Mouse (Mus musculus): ENCODE results near the gene Dlg1. TPM values are rescaled to one million over a fixed set of nuclear protein-coding genes. Genes with fewer than 3 reads are reported as not detected.

Gene Dlg1
- polyA plus RNA-seq, 1 experiment: 109 TPM

- H3K4me1 ChIP-seq (ENCODE audit: control insufficient read depth, insufficient read depth, low read length): peaks cover 9% of the 10 kb centered on the region
- no peak for TF ChIP-seq CTCF (IDR thresholded peaks at IDR 0.05; ENCODE audit: extremely low read depth, insufficient read depth, low read length)
- no peak for TF ChIP-seq POLR2A (IDR thresholded peaks at IDR 0.05; ENCODE audit: extremely low read depth, insufficient read depth, low read length)
- H3K4me3 ChIP-seq (ENCODE audit: insufficient read depth, low read length): no peak overlapping the region
- H3K27ac ChIP-seq (ENCODE audit: insufficient read depth, low read length): peak overlapping the region; percentile 52
These were observed 217.1 kb downstream of the Dlg1 start for GRCm38 (mm10) chr16:31880146-31880840.

DNA sequence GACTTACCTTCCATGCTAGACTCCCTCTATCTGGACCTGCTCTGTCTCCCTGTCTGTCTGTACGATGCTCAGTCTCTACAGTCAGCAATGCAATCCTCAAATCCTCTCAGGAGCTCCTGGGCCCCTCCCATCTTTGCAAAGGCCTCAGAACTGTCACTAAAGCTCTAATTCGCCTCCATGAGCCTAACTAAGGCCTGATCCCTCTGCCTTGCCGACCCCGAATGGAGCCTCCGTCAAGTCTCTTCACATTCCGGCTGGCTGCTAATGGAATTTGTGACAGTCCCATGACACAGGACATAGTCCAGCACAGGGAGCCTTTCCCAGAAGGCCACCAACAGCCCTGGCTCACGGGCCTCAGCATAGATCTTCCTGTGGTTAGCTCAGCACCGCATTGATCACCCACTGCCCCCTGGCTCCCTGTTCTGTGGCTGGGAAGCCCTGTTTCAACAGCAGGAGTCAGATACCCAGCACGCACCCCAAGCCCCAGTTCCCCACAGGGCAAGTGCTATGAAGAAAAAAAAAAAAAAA is 219.2 kb downstream of the Dlg1 start:
- Histone ChIP-seq H3K4me1 (ENCODE audit: control insufficient read depth, insufficient read depth, low read length) (peaks cover 4% of the 10 kb centered on the region), H3K4me3 (ENCODE audit: insufficient read depth, low read length) (no peak overlapping the region), H3K27ac (ENCODE audit: insufficient read depth, low read length) (peak overlapping the region; percentile 52)
- no peak for TF ChIP-seq CTCF (IDR thresholded peaks at IDR 0.05; ENCODE audit: extremely low read depth, insufficient read depth, low read length)
- TF ChIP-seq POLR2A (IDR thresholded peaks at IDR 0.05; ENCODE audit: extremely low read depth, insufficient read depth, low read length): no peak

DNA sequence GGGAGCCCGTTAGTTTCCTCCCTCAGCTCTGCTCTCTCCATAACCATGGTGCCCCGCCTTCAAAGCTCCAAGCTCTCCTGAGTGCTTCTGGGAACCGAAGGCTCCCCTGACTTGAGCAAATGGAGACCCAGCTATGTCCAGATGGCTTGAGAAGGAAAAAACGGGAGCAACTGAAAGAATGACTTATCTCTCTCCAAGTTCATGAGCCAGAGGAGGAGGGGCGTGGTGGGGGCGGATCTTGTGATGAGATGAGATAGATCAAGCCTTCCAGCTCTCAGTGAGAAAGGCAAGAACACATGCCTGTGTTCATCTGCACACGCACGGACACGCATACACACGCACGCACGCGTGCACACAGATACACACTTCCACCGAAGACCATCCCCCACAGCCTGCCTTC is 220.1 kb downstream of the Dlg1 start:
- Histone ChIP-seq H3K4me3 (ENCODE audit: insufficient read depth, low read length) (no peak overlapping the region), H3K27ac (ENCODE audit: insufficient read depth, low read length) (peak overlapping the region; percentile 33; the same call in 1 of the 2 replicates), H3K4me1 (ENCODE audit: control insufficient read depth, insufficient read depth, low read length) (peaks cover 2% of the 10 kb centered on the region; the same call in 1 of the 2 replicates)
- TF ChIP-seq CTCF (IDR thresholded peaks at IDR 0.05; ENCODE audit: extremely low read depth, insufficient read depth, low read length) (no peak), POLR2A (IDR thresholded peaks at IDR 0.05; ENCODE audit: extremely low read depth, insufficient read depth, low read length) (no peak)

- H3K4me3 ChIP-seq (ENCODE audit: insufficient read depth, low read length): no peak overlapping the region
- H3K4me1 ChIP-seq (ENCODE audit: control insufficient read depth, insufficient read depth, low read length): peaks cover 2% of the 10 kb centered on the region; the same call in 1 of the 2 replicates
- H3K27ac ChIP-seq (ENCODE audit: insufficient read depth, low read length): no peak overlapping the region
- no peak for TF ChIP-seq CTCF (IDR thresholded peaks at IDR 0.05; ENCODE audit: extremely low read depth, insufficient read depth, low read length)
- TF ChIP-seq POLR2A (IDR thresholded peaks at IDR 0.05; ENCODE audit: extremely low read depth, insufficient read depth, low read length): no peak
These were observed 220.7 kb downstream of the Dlg1 start for GRCm38 (mm10) chr16:31883902-31884301.

GRCm38 (mm10) chr16:31890907-31891306 is 227.7 kb downstream of the Dlg1 start:
- Histone ChIP-seq H3K27ac (ENCODE audit: insufficient read depth, low read length) (no peak overlapping the region), H3K4me3 (ENCODE audit: insufficient read depth, low read length) (no peak overlapping the region), H3K4me1 (ENCODE audit: control insufficient read depth, insufficient read depth, low read length) (no peaks in the 10 kb centered on the region)
- no peak for TF ChIP-seq POLR2A (IDR thresholded peaks at IDR 0.05; ENCODE audit: extremely low read depth, insufficient read depth, low read length)
- no peak for TF ChIP-seq CTCF (IDR thresholded peaks at IDR 0.05; ENCODE audit: extremely low read depth, insufficient read depth, low read length)

GRCm38 (mm10) chr16:31893396-31894141 is 230.3 kb downstream of the Dlg1 start:
- peaks cover 13% of the 10 kb centered on the region for H3K4me1 ChIP-seq (ENCODE audit: control insufficient read depth, insufficient read depth, low read length)
- no peak overlapping the region for H3K4me3 ChIP-seq (ENCODE audit: insufficient read depth, low read length)
- TF ChIP-seq CTCF (IDR thresholded peaks at IDR 0.05; ENCODE audit: extremely low read depth, insufficient read depth, low read length) (no peak), POLR2A (IDR thresholded peaks at IDR 0.05; ENCODE audit: extremely low read depth, insufficient read depth, low read length) (no peak)
- 0 out of 2 replicates have a peak overlapping the region, but pooled peaks have one; percentile 37 for H3K27ac ChIP-seq (ENCODE audit: insufficient read depth, low read length)

DNA sequence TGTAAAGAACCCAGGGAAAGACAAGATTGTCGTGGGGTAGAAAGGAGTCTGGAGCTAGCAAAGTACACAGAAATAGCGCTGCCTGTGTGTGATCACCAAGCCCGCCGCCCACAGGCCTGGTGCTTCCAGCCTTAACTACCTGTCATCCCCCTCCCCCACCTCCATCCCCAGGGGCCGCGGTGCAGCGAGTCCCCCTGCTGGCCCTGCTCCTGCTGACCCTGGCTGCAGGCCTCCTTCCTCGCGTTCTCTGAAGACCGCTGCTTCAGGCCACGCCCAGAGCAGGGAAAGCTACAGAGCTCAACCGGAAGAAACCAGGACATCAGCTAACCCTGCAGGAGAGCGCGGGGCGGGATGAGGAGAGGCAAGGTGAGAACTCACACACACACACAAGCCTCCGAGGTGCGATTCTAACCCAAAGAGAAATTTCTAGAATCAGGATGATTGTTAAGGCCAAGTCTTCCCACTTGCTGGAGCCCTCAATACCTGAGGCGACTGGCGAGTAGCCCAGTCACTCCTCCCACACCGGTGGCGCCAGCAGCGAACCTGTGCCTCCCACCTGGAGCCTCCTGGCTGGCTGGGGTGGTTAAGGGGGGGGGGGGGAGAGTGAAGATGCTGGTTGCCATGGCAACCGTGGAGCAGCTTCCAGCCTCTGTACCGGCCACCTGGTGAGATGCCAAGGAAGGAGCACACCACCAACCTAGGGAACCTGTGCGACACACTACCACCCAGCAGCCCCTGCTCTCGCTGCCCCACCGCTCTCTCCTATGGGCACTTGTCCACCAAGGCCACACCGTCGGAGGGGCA is 233.9 kb downstream of the Dlg1 start:
- 0 out of 2 replicates have a peak, but pooled peaks have one; percentile 16 for TF ChIP-seq POLR2A (IDR thresholded peaks at IDR 0.05; ENCODE audit: extremely low read depth, insufficient read depth, low read length)
- TF ChIP-seq CTCF (IDR thresholded peaks at IDR 0.05; ENCODE audit: extremely low read depth, insufficient read depth, low read length): no peak
- Histone ChIP-seq H3K4me3 (ENCODE audit: insufficient read depth, low read length) (0 out of 2 replicates have a peak overlapping the region, but pooled peaks have one; percentile 4), H3K27ac (ENCODE audit: insufficient read depth, low read length) (peak overlapping the region; percentile 92), H3K4me1 (ENCODE audit: control insufficient read depth, insufficient read depth, low read length) (peaks cover 14% of the 10 kb centered on the region)

DNA sequence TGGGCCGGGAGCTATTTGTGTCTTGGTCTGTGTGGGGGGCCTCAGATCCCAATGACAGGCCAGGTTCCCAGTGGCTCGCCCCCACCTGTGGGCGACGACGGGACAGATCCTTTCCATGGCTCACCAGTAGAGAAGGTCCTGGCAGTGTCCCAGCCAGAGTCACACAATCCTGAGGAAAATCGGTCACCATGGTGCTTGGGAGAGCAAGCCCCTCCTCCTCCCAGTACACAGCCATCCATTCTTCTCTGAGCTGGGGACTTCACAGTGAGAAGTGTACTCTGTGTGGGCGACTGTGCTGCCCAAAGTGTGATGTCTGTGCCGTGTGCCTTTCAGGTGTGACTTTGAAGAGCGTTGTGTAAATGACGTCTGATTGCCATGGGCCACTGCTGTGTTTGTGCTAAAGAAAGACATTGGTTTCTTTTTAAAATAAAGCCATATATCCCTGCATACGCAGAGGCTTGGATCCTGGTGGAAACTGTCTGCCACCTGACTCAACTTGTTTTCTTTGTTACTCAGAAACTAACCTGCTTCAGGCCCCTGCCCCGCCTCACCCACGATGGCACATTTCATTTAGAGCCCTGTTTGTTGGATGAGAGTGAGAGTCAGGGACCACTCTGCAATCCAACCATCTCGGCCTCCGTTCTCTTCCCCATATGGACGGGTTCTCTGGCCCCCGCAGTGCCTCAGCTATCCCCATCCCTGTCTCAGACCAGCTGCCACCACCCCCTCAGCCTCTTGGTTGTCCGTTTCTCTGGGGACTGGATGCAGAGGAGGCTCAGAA is 235.5 kb downstream of the Dlg1 start:
- TF ChIP-seq CTCF (IDR thresholded peaks at IDR 0.05; ENCODE audit: extremely low read depth, insufficient read depth, low read length) (no peak), POLR2A (IDR thresholded peaks at IDR 0.05; ENCODE audit: extremely low read depth, insufficient read depth, low read length) (0 out of 2 replicates have a peak, but pooled peaks have one; percentile 14)
- H3K4me1 ChIP-seq (ENCODE audit: control insufficient read depth, insufficient read depth, low read length): peaks cover 14% of the 10 kb centered on the region
- H3K27ac ChIP-seq (ENCODE audit: insufficient read depth, low read length): peak overlapping the region; percentile 65
- H3K4me3 ChIP-seq (ENCODE audit: insufficient read depth, low read length): no peak overlapping the region
